In genomic region chr15:102936279-102936972, GRCm38 (mm10) we compare ENCODE assay signal across 25 mouse cellular contexts. TPM values are rescaled to one million over a fixed set of nuclear protein-coding genes. Genes with fewer than 3 reads are reported as not detected.
DNase-seq lines count a peak whose midpoint lies in the region; ATAC-seq and TF ChIP-seq lines count a peak whose summit lies in the region.
"Had no signal": no experiment of that assay in that cellular context is flagged by ENCODE, and none has a peak within 500 bp of the region (broad histone marks: within the 10 kb centered on the region; RNA-seq: fewer than 3 reads in every experiment).

Gene Hoxc12, plus strand, starts transcription at chr15:102936757.

- H3K9ac ChIP-seq in kidney, embryonic 15.5 days: no peak within 1 kb of the TSS
- no peak within 1 kb of the TSS for H3K9ac ChIP-seq in embryonic facial prominence, embryonic 15.5 days
- H3K9ac ChIP-seq: forebrain, embryonic 13.5 days; midbrain, embryonic 13.5 days had no signal

- under 1% methylated on average over 31 of the region's 31 CpGs for WGBS in kidney, embryonic 15.5 days
- under 1% methylated on average over 31 of the region's 31 CpGs for WGBS in embryonic facial prominence, embryonic 15.5 days
- 2% methylated on average over 31 of the region's 31 CpGs for WGBS in hindbrain, embryonic 10.5 days

- H3ac ChIP-seq in myocyte (ENCODE audit: control insufficient read depth, insufficient read length): peak within 1 kb of the TSS; percentile 18

- no peaks in the 10 kb centered on the region for H3K36me3 ChIP-seq in kidney, embryonic 15.5 days
- H3K36me3 ChIP-seq in embryonic facial prominence, embryonic 15.5 days: no peaks in the 10 kb centered on the region
- H3K36me3 ChIP-seq in myocyte (ENCODE audit: control insufficient read depth, insufficient read depth): no peaks in the 10 kb centered on the region
- no peaks in the 10 kb centered on the region for H3K36me3 ChIP-seq in hindbrain, embryonic 10.5 days
- H3K36me3 ChIP-seq: midbrain, embryonic 13.5 days had no signal

- H3K79me2 ChIP-seq in myocyte (ENCODE audit: control insufficient read depth, insufficient read depth): no peaks in the 10 kb centered on the region

- no peaks in the 10 kb centered on the region for H3K9me3 ChIP-seq in kidney, embryonic 15.5 days (replicated peaks)
- H3K9me3 ChIP-seq in embryonic facial prominence, embryonic 15.5 days (replicated peaks): no peaks in the 10 kb centered on the region
- no peaks in the 10 kb centered on the region for H3K9me3 ChIP-seq in hindbrain, embryonic 10.5 days
- H3K9me3 ChIP-seq: forebrain, embryonic 13.5 days; midbrain, embryonic 13.5 days had no signal

- no peak for ATAC-seq in kidney, embryonic 15.5 days (replicated peaks; ENCODE audit: low FRiP score)
- no peak for ATAC-seq in embryonic facial prominence, embryonic 15.5 days (ENCODE audit: insufficient number of reproducible peaks, low FRiP score, low TSS enrichment, low read depth)
- ATAC-seq: forebrain, embryonic 13.5 days; hindbrain, embryonic 16.5 days; midbrain, embryonic 13.5 days had no signal

- H3K4me2 ChIP-seq in kidney, embryonic 15.5 days: 0 out of 2 replicates have a peak within 1 kb of the TSS, but pooled peaks have one; percentile 17
- no peak within 1 kb of the TSS for H3K4me2 ChIP-seq in embryonic facial prominence, embryonic 15.5 days (replicated peaks)
- peak within 1 kb of the TSS; percentile 72 for H3K4me2 ChIP-seq in myocyte (ENCODE audit: low read depth)
- H3K4me2 ChIP-seq: forebrain, embryonic 13.5 days; heart, embryonic 11.5 days; midbrain, embryonic 13.5 days had no signal

- H3K27ac ChIP-seq in kidney, embryonic 15.5 days: no peak within 1 kb of the TSS
- no peak within 1 kb of the TSS for H3K27ac ChIP-seq in embryonic facial prominence, embryonic 15.5 days (replicated peaks)
- no peak within 1 kb of the TSS for H3K27ac ChIP-seq in layer of hippocampus, adult 2 months
- H3K27ac ChIP-seq in hindbrain, embryonic 10.5 days: no peak within 1 kb of the TSS
- H3K27ac ChIP-seq: forebrain, embryonic 13.5 days; midbrain, embryonic 13.5 days; stomach, postnatal 0 days had no signal

- DNase-seq in kidney, adult 11 months: no peak
- DNase-seq in ES-CJ7 (ENCODE audit: low read depth, low spot score): peak; percentile 71
- no peak for DNase-seq in urinary bladder, adult 18-20 months (ENCODE audit: low spot score in 2 of 2)
- DNase-seq in layer of hippocampus, adult 2 months (ENCODE audit: low spot score in 2 of 2): no peak
- DNase-seq in hindbrain, embryonic 10.5 days (ENCODE audit: low spot score): no peak
- DNase-seq: adrenal gland, postnatal 36 days; B cell, adult 2 months; cerebellum, adult 8-10 months; gastrocnemius, postnatal 36 days; heart, postnatal 36 days; kidney, adult 8-10 months; liver; lung, adult 18-20 months; lung, postnatal 36 days; right cerebral cortex, postnatal 25 days; thymus, postnatal 25 days had no signal

- TF ChIP-seq POLR2A in myocyte (IDR thresholded peaks at IDR 0.05; ENCODE audit: insufficient read length, low read depth): no peak

- no peak within 1 kb of the TSS for H3K4me3 ChIP-seq in kidney, embryonic 15.5 days (replicated peaks)
- H3K4me3 ChIP-seq in embryonic facial prominence, embryonic 15.5 days (replicated peaks): peak within 1 kb of the TSS; percentile 10; the same call in 1 of the 2 replicates
- peak within 1 kb of the TSS; percentile 31 for H3K4me3 ChIP-seq in myocyte
- H3K4me3 ChIP-seq in layer of hippocampus, adult 2 months: no peak within 1 kb of the TSS
- H3K4me3 ChIP-seq in hindbrain, embryonic 10.5 days: no peak within 1 kb of the TSS
- H3K4me3 ChIP-seq: forebrain, embryonic 13.5 days; midbrain, embryonic 13.5 days had no signal

- peaks cover 100% of the 10 kb centered on the region for H3K27me3 ChIP-seq in kidney, embryonic 15.5 days
- H3K27me3 ChIP-seq in embryonic facial prominence, embryonic 15.5 days: peaks cover 99% of the 10 kb centered on the region
- no peaks in the 10 kb centered on the region for H3K27me3 ChIP-seq in myocyte (ENCODE audit: control insufficient read depth, insufficient read depth, insufficient read length)
- H3K27me3 ChIP-seq in hindbrain, embryonic 10.5 days (ENCODE audit: insufficient read depth, poor library complexity, severe bottlenecking): peaks cover 100% of the 10 kb centered on the region

- TF ChIP-seq CTCF in layer of hippocampus, adult 2 months (conservative IDR thresholded peaks at IDR 0.05): no peak

- H3K4me1 ChIP-seq in kidney, embryonic 15.5 days: peaks cover 28% of the 10 kb centered on the region
- H3K4me1 ChIP-seq in embryonic facial prominence, embryonic 15.5 days: peaks cover 8% of the 10 kb centered on the region; the same call in 1 of the 2 replicates
- H3K4me1 ChIP-seq in hindbrain, embryonic 10.5 days (replicated peaks): peaks cover 5% of the 10 kb centered on the region; the same call in 1 of the 2 replicates

TF ChIP-seq in myocyte, 11 proteins besides CTCF, POLR2A, EP300 and RAD21:
- TF ChIP-seq POLR2AphosphoS2 (IDR thresholded peaks at IDR 0.05; ENCODE audit: insufficient read length, low read depth) (no peak), MYOG (IDR thresholded peaks at IDR 0.05; ENCODE audit: control insufficient read depth in 1 of 3, insufficient read depth in 1 of 3, insufficient read length in 2 of 3, low read depth in 2 of 3) (no peak), REST (IDR thresholded peaks at IDR 0.05; ENCODE audit: insufficient read depth, insufficient read length) (no peak), USF1 (IDR thresholded peaks at IDR 0.05; ENCODE audit: low read depth) (peak; percentile 80)

RNA-seq across cellular contexts. Expression of gene Hoxc12, which starts in this region (rescaled TPM):
- not detected in 2 replicates for polyA plus RNA-seq in kidney, embryonic 15.5 days (2015; fragmentation: Nextera tagmentation; extraction: Ambion mirVana)
- 0.21 TPM in 1 of 2 replicates, not detected in the other for polyA plus RNA-seq in embryonic facial prominence, embryonic 15.5 days (2015; fragmentation: Nextera tagmentation; extraction: Ambion mirVana)
- 5.6 TPM for polyA plus RNA-seq in myocyte (2012; fragmentation: generic; extraction: Trizol)
- not detected for total RNA-seq in layer of hippocampus, adult 2 months (2021)
- not detected in 2 replicates for polyA plus RNA-seq in hindbrain, embryonic 10.5 days (2016; fragmentation: Nextera tagmentation; extraction: Ambion mirVana)
- total RNA-seq: adrenal gland, postnatal 36 days; gastrocnemius, postnatal 36 days; heart, postnatal 36 days had no signal
- polyA plus RNA-seq: forebrain, embryonic 13.5 days; heart, embryonic 11.5 days; hindbrain, embryonic 16.5 days; large intestine, adult 2 months; midbrain, embryonic 13.5 days; stomach, postnatal 0 days had no signal

Comparison
In these comparisons a context has a peak if more than half of its experiments do, and no peak if none do; other contexts are left out.
1. H3K4me3 ChIP-seq: peak in embryonic facial prominence, embryonic 15.5 days (single experiment) and myocyte (single experiment); none in kidney, embryonic 15.5 days (single experiment), layer of hippocampus, adult 2 months (single experiment) and hindbrain, embryonic 10.5 days (single experiment).